Mouse (Mus musculus) MEL (cell line): Measurements from ENCODE around the gene C1s2.
"Not testable (repeated sequence)": the region's sequence is repeated elsewhere in the genome, so short reads cannot be mapped to it uniquely, and the experiment has no call there.

ENCODE experiments used
- CTCF ChIP-seq, 3 experiments: IDR thresholded peaks in 2 of 3; conservative IDR thresholded peaks in 1 of 3; 2 replicates each; pipeline ENCODE4 v1.5.1; 2011 to 2012; ENCODE audit warnings: low read length in 3 of 3, low read depth in 2 of 3, mild to moderate bottlenecking in 2 of 3, improper control_type of control experiment in 1 of 3, inconsistent platforms in 1 of 3, mixed read lengths in 1 of 3, moderate library complexity in 1 of 3; ENCODE audit not compliant: control insufficient read depth in 1 of 3, insufficient read depth in 1 of 3, poor library complexity in 1 of 3, severe bottlenecking in 1 of 3
- GABPA ChIP-seq: IDR thresholded peaks from 2 replicates; pipeline ENCODE4 v1.6.1; 2012; ENCODE audit warnings: low read depth, mild to moderate bottlenecking, inconsistent platforms, low read length, improper control_type of control experiment, moderate library complexity
- MAFK ChIP-seq: IDR thresholded peaks from 2 replicates; pipeline ENCODE4 v1.6.1; 2011; ENCODE audit warnings: low read depth, mild to moderate bottlenecking, low read length, improper control_type of control experiment, borderline replicate concordance
- MAX ChIP-seq: IDR thresholded peaks from 2 replicates; pipeline ENCODE4 v1.6.1; 2011; ENCODE audit warnings: low read length, improper control_type of control experiment
- MXI1 ChIP-seq: IDR thresholded peaks from 2 replicates; pipeline ENCODE4 v1.6.1; 2011; ENCODE audit warnings: mild to moderate bottlenecking, low read depth, low read length, improper control_type of control experiment
- POLR2A ChIP-seq, 2 experiments: IDR thresholded peaks; 2 replicates each; pipeline ENCODE4 v1.6.1; 2011 to 2012; ENCODE audit warnings: low read length in 2 of 2, mild to moderate bottlenecking in 2 of 2, control low read depth in 1 of 2, improper control_type of control experiment in 1 of 2, low read depth in 1 of 2, moderate library complexity in 1 of 2; ENCODE audit not compliant: control insufficient read depth in 1 of 2, insufficient read depth in 1 of 2, poor library complexity in 1 of 2
- RCOR1 ChIP-seq: IDR thresholded peaks from 2 replicates; pipeline ENCODE4 v1.6.1; 2012; ENCODE audit warnings: low read depth, mild to moderate bottlenecking, inconsistent platforms, low read length, improper control_type of control experiment
- TBP ChIP-seq: IDR thresholded peaks from 2 replicates; pipeline ENCODE4 v1.8.0; 2011; ENCODE audit warnings: low read depth, low read length, improper control_type of control experiment
- TCF12 ChIP-seq: IDR thresholded peaks from 2 replicates; pipeline ENCODE4 v1.6.1; 2014; ENCODE audit warnings: low read depth, mild to moderate bottlenecking, inconsistent platforms, low read length, improper control_type of control experiment, moderate library complexity

DNA sequence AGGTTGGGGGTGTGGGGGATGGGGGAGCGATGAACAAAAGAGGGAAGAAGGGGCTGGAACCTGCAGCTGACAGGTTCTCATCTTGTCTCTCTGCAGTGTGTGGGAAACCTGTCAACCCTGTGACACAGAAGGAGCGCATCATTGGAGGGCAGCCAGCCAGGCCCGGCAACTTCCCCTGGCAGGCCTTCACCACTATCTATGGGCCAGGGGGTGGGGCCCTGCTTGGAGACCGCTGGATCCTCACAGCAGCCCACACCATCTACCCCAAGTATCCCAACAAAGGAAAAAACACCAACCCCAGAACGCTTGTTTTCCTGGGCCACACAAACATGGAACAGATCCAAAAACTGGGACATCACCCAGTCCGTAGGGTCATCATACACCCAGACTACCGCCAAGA is 55.7 kb downstream of the C1s2 start:
- not testable (repeated sequence) for TF ChIP-seq MAX; CTCF (IDR thresholded peaks at IDR 0.05 in 2 of 3, conservative IDR thresholded peaks at IDR 0.05 in 1 of 3; ENCODE audit: control insufficient read depth in 1 of 3, insufficient read depth in 1 of 3, low read depth in 2 of 3, low read length in 3 of 3, poor library complexity in 1 of 3, severe bottlenecking in 1 of 3); POLR2A (IDR thresholded peaks at IDR 0.05; ENCODE audit: control insufficient read depth in 1 of 2, insufficient read depth in 1 of 2, low read depth in 1 of 2, low read length in 2 of 2, poor library complexity in 1 of 2); TCF12; RCOR1; MXI1; TBP; MAFK; GABPA
